ENCODE assay signal across 8 mouse cellular contexts in the genomic region with DNA sequence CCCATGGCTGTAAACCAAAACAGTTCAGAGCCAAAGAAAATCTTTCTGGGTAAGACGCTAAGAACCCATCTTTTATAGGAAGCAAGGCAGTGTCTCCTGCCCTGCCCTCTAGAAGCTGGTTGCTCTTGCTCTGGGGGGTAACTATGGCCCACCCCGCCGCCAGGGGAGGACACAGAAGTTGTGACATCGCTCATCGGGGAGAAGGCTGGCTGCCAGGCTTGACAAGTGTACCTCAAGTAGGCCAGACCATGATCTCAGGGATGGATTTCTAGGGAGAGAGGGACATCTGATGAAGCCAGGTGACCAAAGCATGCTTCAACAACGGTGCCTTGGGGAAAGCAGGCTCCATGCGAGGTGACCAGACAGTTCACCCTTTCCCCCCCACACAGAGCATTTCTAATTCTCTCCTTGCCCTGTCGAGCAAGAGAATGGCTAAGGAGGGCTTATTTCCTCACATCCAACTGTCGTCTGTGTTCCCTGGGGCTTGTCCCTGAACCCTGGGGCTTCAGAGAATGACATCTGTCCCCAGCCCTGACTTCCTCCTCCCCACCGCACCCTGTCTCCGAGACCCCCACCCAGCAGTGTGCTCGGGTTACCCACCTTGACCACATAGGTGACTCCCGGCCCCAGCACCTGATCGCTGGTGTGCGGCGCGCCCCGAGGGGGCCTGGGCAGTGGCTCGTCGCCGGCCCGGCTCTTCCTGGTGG. TPM values are rescaled to one million over a fixed set of nuclear protein-coding genes. Genes with fewer than 3 reads are reported as not detected.
DNase-seq lines count a peak whose midpoint lies in the region; ATAC-seq lines count a peak whose summit lies in the region.

No protein-coding gene starts in this region.

- ATAC-seq in heart, embryonic 16.5 days (replicated peaks; ENCODE audit: extremely low read depth, insufficient read depth, low FRiP score): no peak
- ATAC-seq in hindbrain, embryonic 16.5 days: no peak
- ATAC-seq in neural tube, embryonic 11.5 days (ENCODE audit: insufficient read depth, low FRiP score, low TSS enrichment): no peak

- H3K9ac ChIP-seq in heart, embryonic 16.5 days (ENCODE audit: low read length): peak overlapping the region; percentile 63
- H3K9ac ChIP-seq in hindbrain, embryonic 16.5 days (ENCODE audit: low read depth, low read length): peak overlapping the region; percentile 70
- peak overlapping the region; percentile 58 for H3K9ac ChIP-seq in neural tube, embryonic 11.5 days (ENCODE audit: low read length)

- no peaks in the 10 kb centered on the region for H3K36me3 ChIP-seq in heart, embryonic 16.5 days (ENCODE audit: control insufficient read depth, insufficient read depth)
- no peaks in the 10 kb centered on the region for H3K36me3 ChIP-seq in hindbrain, embryonic 16.5 days (ENCODE audit: control insufficient read depth, insufficient read depth, low read length)
- H3K36me3 ChIP-seq in neural tube, embryonic 11.5 days (ENCODE audit: control insufficient read depth, insufficient read depth, low read length): no peaks in the 10 kb centered on the region

- peaks cover 28% of the 10 kb centered on the region for H3K4me1 ChIP-seq in heart, embryonic 16.5 days (ENCODE audit: control insufficient read depth, insufficient read depth, low read length)
- H3K4me1 ChIP-seq in hindbrain, embryonic 16.5 days (ENCODE audit: control insufficient read depth, insufficient read depth, low read depth, low read length): peaks cover 31% of the 10 kb centered on the region
- peaks cover 31% of the 10 kb centered on the region for H3K4me1 ChIP-seq in neural tube, embryonic 11.5 days (ENCODE audit: control insufficient read depth, insufficient read depth, low read length)

- DNase-seq in heart, postnatal 36 days: no peak
- DNase-seq in embryo, embryonic 11 days: peak; percentile 11
- DNase-seq in neural tube, embryonic 11.5 days (ENCODE audit: low spot score): no peak
- no peak for DNase-seq in adrenal gland, adult 8-10 months
- no peak for DNase-seq in lung, postnatal 25 days (ENCODE audit: low spot score)
- no peak for DNase-seq in testis, postnatal 14 days (ENCODE audit: low spot score)

- H3K27ac ChIP-seq in heart, embryonic 16.5 days (ENCODE audit: low read length): no peak overlapping the region
- H3K27ac ChIP-seq in hindbrain, embryonic 16.5 days (ENCODE audit: low read depth, low read length): peak overlapping the region; percentile 82; the same call in 1 of the 2 replicates
- no peak overlapping the region for H3K27ac ChIP-seq in neural tube, embryonic 11.5 days (ENCODE audit: low read depth, low read length)

- peaks cover 46% of the 10 kb centered on the region for H3K27me3 ChIP-seq in heart, embryonic 16.5 days (ENCODE audit: control insufficient read depth, insufficient read depth, low read length)
- H3K27me3 ChIP-seq in hindbrain, embryonic 16.5 days (replicated peaks; ENCODE audit: control insufficient read depth, insufficient read depth, low read length): peaks cover 5% of the 10 kb centered on the region; the same call in 1 of the 2 replicates
- peaks cover 34% of the 10 kb centered on the region for H3K27me3 ChIP-seq in neural tube, embryonic 11.5 days (ENCODE audit: control insufficient read depth, insufficient read depth, low read length)

- H3K4me3 ChIP-seq in heart, embryonic 16.5 days (ENCODE audit: low read length): peak overlapping the region; percentile 53
- peak overlapping the region; percentile 69 for H3K4me3 ChIP-seq in hindbrain, embryonic 16.5 days (ENCODE audit: low read length)
- H3K4me3 ChIP-seq in neural tube, embryonic 11.5 days (ENCODE audit: low read depth, low read length): peak overlapping the region; percentile 52

- intact Hi-C loops in heart, postnatal 36 days (cut with DNase I): loop anchor here (5.0 kb wide), 1 partner anchor 51 kb away; no protein-coding TSS in a partner anchor

- peak overlapping the region; percentile 71 for H3K4me2 ChIP-seq in heart, embryonic 16.5 days (ENCODE audit: low read depth, low read length)
- peak overlapping the region; percentile 93 for H3K4me2 ChIP-seq in hindbrain, embryonic 16.5 days (ENCODE audit: low read length)
- H3K4me2 ChIP-seq in neural tube, embryonic 11.5 days (ENCODE audit: low read depth): peak overlapping the region; percentile 95

- no peaks in the 10 kb centered on the region for H3K9me3 ChIP-seq in heart, embryonic 16.5 days (replicated peaks; ENCODE audit: control insufficient read depth, low read length)
- no peaks in the 10 kb centered on the region for H3K9me3 ChIP-seq in hindbrain, embryonic 16.5 days (ENCODE audit: control insufficient read depth, low read length)
- no peaks in the 10 kb centered on the region for H3K9me3 ChIP-seq in neural tube, embryonic 11.5 days (ENCODE audit: control insufficient read depth, low read length)

- WGBS in heart, embryonic 16.5 days: 13% methylated on average over 22 of the region's 22 CpGs
- 6% methylated on average over 18 of the region's 22 CpGs for WGBS in hindbrain, embryonic 16.5 days
- WGBS in neural tube, embryonic 11.5 days: 8% methylated on average over 20 of the region's 22 CpGs

RNA-seq across cellular contexts. Expression of a gene that starts 2.7 kb away (rescaled TPM):
- 0.21 and 0.22 TPM in 2 replicates for polyA plus RNA-seq in heart, embryonic 16.5 days (2015; fragmentation: Nextera tagmentation; extraction: Ambion mirVana)
- total RNA-seq in heart, postnatal 36 days (2021): 1 to 10 TPM; 1.4 to 2.2 TPM
- 4.4 and 6.9 TPM in 2 replicates for polyA plus RNA-seq in hindbrain, embryonic 16.5 days (2015; fragmentation: Nextera tagmentation; extraction: Ambion mirVana)
- polyA plus RNA-seq in neural tube, embryonic 11.5 days (2014; fragmentation: Nextera tagmentation; extraction: Ambion mirVana): 2.6 and 2.9 TPM in 2 replicates
- 1 to 10 TPM in 3 of 4 experiments, under 1 TPM in 1; 0.80 to 1.7 (median 1.6) TPM for total RNA-seq in adrenal gland, adult 8-10 months (2022)
